Mouse (Mus musculus) common myeloid progenitor, adult 5-6 weeks (primary cell): ENCODE results near the gene Cdkn1a. TPM values are rescaled to one million over a fixed set of nuclear protein-coding genes. Genes with fewer than 3 reads are reported as not detected.
"Not testable (repeated sequence)": the region's sequence is repeated elsewhere in the genome, so short reads cannot be mapped to it uniquely, and the experiment has no call there.

Experiments used
- ATAC-seq: replicated peaks from 2 replicates; pipeline ENCODE4 v1.8.0; 2016; ENCODE audit warnings: low read depth, mild to moderate bottlenecking, moderate TSS enrichment, inconsistent platforms; ENCODE audit not compliant: poor library complexity, severe bottlenecking
- total RNA-seq: library from RNA; stranded (forward); fragments of 200-1000, 187-1606 nt; gene quantifications from 2 replicates; pipeline ENCODE4 v1.2.3, GENCODE M21; 2017

Cdkn1a gene
- total RNA-seq, 1 experiment from 2014 or later: 7.9 TPM

- no peak for ATAC-seq
Observed at GRCm38 (mm10) chr17:29100627-29101026, 9.9 kb downstream of the Cdkn1a start.

- not testable (repeated sequence) for ATAC-seq
Observed at GRCm38 (mm10) chr17:29110356-29110755, 19.6 kb downstream of the Cdkn1a start.

GRCm38 (mm10) chr17:29111332-29111731 lies 20.6 kb downstream of the Cdkn1a start:
- peak; percentile 87 for ATAC-seq

- ATAC-seq: peak; percentile 71
Observed at GRCm38 (mm10) chr17:29113591-29114352, 23.0 kb downstream of the Cdkn1a start, which contains the start of gene Rab44. Rab44 (plus strand) TSS chr17:29114145.

- no peak for ATAC-seq
Observed at GRCm38 (mm10) chr17:29116023-29116422, 25.2 kb downstream of the Cdkn1a start.

- no peak for ATAC-seq
Observed at GRCm38 (mm10) chr17:29117006-29117648, 26.4 kb downstream of the Cdkn1a start.

GRCm38 (mm10) chr17:29118057-29118456 lies 27.3 kb downstream of the Cdkn1a start:
- no peak for ATAC-seq

- no peak for ATAC-seq
Observed at GRCm38 (mm10) chr17:29120666-29121065, 29.9 kb downstream of the Cdkn1a start.

GRCm38 (mm10) chr17:29122817-29123216 lies 32.0 kb downstream of the Cdkn1a start:
- ATAC-seq: no peak

GRCm38 (mm10) chr17:29123578-29124174 lies 32.9 kb downstream of the Cdkn1a start:
- no peak for ATAC-seq

GRCm38 (mm10) chr17:29126561-29126960 lies 35.8 kb downstream of the Cdkn1a start:
- no peak for ATAC-seq

- no peak for ATAC-seq
Observed at GRCm38 (mm10) chr17:29129341-29129740, 38.6 kb downstream of the Cdkn1a start.

GRCm38 (mm10) chr17:29135066-29135465 lies 44.3 kb downstream of the Cdkn1a start:
- no peak for ATAC-seq

GRCm38 (mm10) chr17:29136236-29136635 lies 45.5 kb downstream of the Cdkn1a start:
- no peak for ATAC-seq

- no peak for ATAC-seq
Observed at GRCm38 (mm10) chr17:29137906-29138305, 47.1 kb downstream of the Cdkn1a start.

- no peak for ATAC-seq
Observed at GRCm38 (mm10) chr17:29141577-29141976, 50.8 kb downstream of the Cdkn1a start.

- peak; percentile 57 for ATAC-seq
Observed at GRCm38 (mm10) chr17:29143266-29143665, 52.5 kb downstream of the Cdkn1a start.

- no peak for ATAC-seq
Observed at GRCm38 (mm10) chr17:29145101-29145500, 54.3 kb downstream of the Cdkn1a start.

GRCm38 (mm10) chr17:29147273-29147672 lies 56.5 kb downstream of the Cdkn1a start:
- ATAC-seq: no peak

GRCm38 (mm10) chr17:29147773-29148172 lies 57.0 kb downstream of the Cdkn1a start:
- ATAC-seq: no peak

GRCm38 (mm10) chr17:29149766-29150165 lies 59.0 kb downstream of the Cdkn1a start:
- 0 out of 2 replicates have a peak, but pooled peaks have one; percentile 13 for ATAC-seq
